Mouse (Mus musculus) thymus, postnatal 14 days (tissue): Measurements from ENCODE around the gene Ube2g1.
"Not testable (repeated sequence)": the region's sequence is repeated elsewhere in the genome, so short reads cannot be mapped to it uniquely, and the experiment has no call there.

Experiments
- DNase-seq: peaks from one replicate; pipeline ENCODE4 v3.0.0; 2021

Gene Ube2g1

DNA sequence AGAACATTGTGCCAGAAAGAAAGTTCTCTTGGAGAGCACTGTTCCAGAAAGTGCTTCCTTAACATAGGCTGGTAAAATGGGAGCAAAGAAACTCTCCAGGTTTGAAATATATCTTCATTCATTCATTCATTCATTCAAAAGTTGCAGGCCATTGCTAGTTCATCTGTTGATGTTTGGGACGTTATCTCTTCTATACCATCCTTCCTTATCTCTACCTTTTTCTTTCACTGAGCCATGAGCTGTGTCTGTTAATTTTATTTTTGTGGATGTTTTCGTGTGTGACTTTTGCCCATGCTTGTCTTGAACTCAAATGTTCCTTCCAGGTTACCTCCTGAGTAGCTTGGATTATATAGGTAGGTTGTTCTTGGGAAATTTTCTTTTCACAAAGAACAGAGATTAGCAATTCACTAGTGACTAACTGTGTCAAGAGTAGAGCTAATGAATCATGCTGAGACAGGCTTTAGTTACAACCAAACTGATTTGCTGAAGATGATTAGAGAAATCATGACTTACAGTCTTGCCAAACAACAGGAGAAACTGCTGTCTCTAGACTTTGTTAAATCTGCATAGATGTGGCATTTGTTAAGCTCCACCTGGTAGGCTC is 89.4 kb downstream of the Ube2g1 start:
- no peak for DNase-seq

DNA sequence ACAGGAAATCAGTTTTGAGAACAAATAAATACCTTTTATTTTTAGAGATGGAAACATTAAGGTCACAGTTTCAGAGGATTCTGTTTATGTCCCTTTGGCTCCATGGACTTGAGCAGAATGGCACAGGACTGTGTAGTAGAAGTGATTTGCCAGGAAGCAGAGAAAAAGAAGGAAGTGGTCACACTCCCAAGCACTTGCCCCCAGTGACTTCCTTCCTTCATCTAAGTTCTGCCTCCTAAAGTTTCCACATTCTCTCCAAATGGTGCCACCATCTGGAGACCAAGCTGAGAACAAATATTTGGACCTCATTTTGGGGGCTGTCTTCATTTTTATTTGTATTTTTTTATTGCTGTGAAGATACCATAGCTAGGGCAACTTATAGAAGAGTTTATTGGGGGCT is 90.2 kb downstream of the Ube2g1 start:
- DNase-seq, result no peak

DNA sequence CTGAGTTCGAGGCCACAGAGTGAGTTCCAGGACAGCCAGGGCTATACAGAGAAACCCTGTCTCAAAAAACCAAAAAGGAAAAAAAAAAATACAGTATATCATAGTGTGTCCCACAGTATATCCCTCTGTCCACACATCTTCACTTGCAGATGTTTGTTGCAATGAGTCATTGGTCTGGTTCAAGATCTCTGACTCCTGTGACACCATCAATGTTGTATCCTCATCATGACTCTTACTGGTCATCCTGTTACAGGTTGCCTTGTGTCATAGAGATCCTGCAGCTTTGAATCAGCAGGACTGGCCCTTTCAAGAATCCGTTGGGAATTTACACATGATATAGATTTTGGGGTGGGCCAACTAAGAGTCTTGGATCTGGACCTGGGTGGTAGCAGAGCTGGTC is 98.0 kb downstream of the Ube2g1 start:
- DNase-seq, result not testable (repeated sequence)

DNA sequence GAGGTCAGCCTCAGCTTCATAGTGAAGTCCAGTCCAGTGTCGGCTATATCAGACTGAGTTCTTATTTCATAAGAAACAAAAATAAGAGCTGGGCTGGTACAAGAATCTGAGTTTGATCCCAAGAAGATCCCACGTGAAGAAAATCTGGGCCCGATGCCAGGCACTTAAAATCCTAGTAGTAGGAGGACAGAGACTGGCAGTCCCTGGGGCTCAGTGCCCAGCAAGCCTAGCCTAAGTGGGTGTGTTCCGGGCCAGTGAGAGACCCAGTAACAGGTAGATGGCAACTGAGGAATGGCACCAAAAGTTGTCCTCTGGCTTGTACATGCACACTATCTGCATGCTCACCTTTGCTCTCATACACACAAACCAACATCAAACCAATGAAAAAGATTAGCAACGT is 105.6 kb downstream of the Ube2g1 start:
- no peak for DNase-seq

DNA sequence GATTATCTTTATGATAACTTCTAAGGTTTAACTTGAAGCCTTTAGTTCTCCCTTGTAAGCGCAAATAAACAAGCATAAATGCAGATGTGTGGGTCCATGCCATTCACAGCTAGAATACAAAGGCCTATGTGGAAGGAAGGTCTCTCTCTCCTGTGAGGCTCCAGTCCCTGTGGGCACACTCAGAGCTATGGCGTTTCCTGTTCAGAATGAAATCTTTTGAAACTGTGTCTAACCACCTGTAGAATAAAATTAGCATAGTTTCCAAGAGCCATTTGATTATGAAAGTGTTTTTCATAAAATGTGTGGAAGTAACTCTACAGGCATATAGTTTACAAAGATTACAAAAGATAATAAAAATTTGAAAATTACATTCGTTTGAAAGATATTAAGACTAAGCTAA is 111.1 kb downstream of the Ube2g1 start:
- no peak for DNase-seq

DNA sequence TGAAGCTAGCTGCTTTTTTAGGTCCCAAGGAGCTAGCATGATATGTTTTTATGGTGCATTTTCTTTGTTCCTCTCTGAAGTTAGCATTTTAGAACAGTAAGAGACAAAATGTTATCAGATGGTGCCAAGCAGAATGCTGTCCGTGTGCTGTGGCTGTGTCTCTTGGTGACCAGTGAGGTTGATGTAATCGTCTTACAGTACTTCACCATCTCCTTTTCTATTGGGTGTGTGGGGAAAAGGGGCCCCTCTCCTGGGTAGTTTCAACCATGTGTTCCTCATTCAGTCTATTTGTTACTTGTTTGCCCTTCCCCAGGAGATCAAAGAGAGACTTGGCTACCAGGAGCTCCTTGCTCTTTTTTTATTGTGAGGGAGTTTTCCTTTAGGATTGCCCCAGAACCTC is 116.1 kb downstream of the Ube2g1 start:
- no peak for DNase-seq

DNA sequence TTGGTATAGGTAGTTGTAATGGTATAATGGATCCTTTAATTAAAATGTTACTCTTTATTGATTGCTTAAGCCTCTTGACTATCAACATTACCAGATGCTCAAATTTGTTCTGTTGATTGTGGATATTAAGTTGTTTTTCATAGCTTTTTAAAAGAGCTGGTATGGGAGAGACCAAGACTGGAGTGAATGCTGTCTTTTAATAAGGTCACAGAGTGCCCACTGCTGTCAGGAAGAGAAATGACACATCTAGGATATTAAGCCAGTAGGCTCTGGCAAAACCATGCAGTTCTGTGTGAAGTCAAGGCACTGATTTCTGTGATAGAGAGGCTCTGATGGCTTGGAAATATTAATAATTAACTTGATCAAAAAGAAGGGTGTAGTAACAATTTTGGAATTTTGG is 116.8 kb downstream of the Ube2g1 start:
- no peak for DNase-seq

DNA sequence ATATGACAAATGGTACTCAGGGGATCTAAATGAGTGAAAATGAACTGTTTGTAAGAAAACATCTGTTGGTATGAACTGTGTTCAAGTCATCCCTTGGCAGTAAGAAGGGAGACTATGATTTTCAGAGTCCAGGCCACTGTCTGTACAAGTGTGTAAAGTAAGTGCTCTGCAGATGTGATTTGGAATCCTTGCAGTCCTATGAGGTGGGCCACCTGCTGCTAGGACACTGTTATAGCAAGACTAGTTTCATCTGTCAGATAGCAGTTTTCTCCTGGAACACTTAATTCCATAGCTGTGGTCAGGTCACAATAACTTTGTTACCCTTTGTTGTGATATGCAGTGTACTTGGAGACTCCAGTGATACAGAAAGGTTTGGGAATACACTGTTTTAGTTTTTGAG is 118.9 kb downstream of the Ube2g1 start:
- DNase-seq, result peak; percentile 22

DNA sequence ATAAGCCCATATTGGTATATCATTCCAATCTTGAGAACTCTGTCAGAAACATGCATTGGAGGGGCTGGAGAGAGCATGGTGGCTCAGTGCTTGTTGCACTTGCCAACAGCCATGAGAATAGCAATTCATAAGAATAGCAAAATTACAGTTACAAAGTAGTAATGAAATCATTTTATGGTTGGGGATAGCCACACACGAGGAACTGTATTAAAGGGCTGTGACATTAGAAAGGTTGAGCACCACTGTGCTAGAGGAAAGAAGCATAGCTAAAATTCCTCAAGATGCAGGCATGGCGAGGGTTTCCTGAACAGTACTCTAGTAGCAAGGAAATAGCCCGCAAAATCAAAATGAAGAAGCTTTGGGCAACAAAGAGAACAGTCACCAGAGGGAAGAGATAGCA is 126.7 kb downstream of the Ube2g1 start:
- no peak for DNase-seq

DNA sequence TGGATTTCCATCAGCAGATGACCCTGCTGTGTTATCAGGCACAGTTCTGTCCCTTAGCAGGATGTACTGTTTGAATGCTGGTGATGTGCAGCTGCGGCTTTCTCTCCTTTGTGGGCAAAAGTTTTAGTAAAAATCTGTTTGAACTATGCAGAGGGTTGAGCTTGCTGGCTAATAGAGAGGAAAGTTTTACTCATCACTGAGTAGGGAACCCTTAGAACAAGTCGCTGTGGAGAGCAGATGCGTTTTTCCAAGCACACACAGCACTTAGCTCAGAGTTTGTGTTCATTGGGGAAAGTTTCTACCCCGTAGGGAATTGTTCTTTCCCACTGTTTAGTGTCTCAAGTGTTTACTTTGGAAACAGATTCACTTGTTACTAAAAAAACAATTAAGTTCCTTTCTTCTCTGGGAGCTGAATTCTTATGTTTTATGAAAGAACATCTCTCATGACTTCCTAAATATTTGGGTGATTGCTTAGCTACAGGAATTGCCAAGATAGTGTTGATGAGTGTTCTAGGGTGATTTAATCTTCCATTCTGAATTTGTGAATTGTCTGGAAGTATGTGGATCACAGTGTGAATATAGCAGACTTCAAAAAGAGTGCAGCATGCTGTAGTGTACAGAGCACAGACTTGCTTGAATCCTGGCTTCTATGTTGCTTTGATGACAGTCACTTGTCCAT is 127.9 kb downstream of the Ube2g1 start:
- DNase-seq, result no peak

DNA sequence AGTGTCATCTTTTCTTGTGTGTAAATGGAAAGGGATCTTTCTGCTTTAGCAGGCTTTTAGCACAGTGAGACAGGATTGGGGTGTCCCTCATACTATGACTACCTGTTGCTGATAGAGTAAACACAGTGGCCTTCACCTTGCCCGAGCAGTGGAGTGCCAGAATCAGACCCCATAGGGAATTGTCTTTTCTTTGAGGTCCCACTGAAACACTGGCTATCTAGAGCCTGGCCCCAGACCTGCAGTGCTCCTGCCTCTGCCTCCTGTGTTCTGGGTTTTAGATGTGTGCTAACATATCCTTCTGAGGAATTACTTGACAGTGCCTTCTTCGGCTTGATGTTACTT is 128.4 kb downstream of the Ube2g1 start:
- no peak for DNase-seq
